Mouse (Mus musculus) hindbrain, postnatal 0 days (tissue): Measurements from ENCODE around the gene Bglap3. TPM values are rescaled to one million over a fixed set of nuclear protein-coding genes. Genes with fewer than 3 reads are reported as not detected.
A peak's percentile ranks its signal among the peaks of the same experiment; 100 is the strongest.

Source experiments
- ATAC-seq: fragments of 200-750 bp; cut with Nextera tagmentation; 2 replicates; pipeline ENCODE4 v1.8.0; 2017; ENCODE audit warnings: mild to moderate bottlenecking, moderate TSS enrichment, moderate library complexity
- DNase-seq: peaks from one replicate; pipeline ENCODE4 v3.0.0-alpha.2; 2015; ENCODE audit warnings: low spot score
- H3K27ac ChIP-seq: fragments of 300-500 bp; sonication (generic); 2 replicates; pipeline ENCODE4 v1.5.1; 2014; ENCODE audit warnings: mild to moderate bottlenecking
- H3K27me3 ChIP-seq: fragments of 300-500 bp; sonication (generic); 2 replicates; pipeline ENCODE4 v1.6.1; 2014; ENCODE audit warnings: low read length, mixed read lengths; ENCODE audit not compliant: insufficient read depth
- H3K36me3 ChIP-seq: fragments of 300-500 bp; sonication (generic); 2 replicates; pipeline ENCODE4 v1.6.1; 2014; ENCODE audit warnings: low read length, mixed read lengths; ENCODE audit not compliant: insufficient read depth
- H3K4me1 ChIP-seq: fragments of 300-500 bp; sonication (generic); 2 replicates; pipeline ENCODE4 v1.6.1; 2014; ENCODE audit warnings: antibody characterized with exemption, low read length, mixed read lengths; ENCODE audit not compliant: insufficient read depth
- H3K4me2 ChIP-seq: fragments of 300-500 bp; sonication (generic); 2 replicates; pipeline ENCODE4 v1.6.1; 2014; ENCODE audit warnings: low read depth, mild to moderate bottlenecking, low read length, moderate library complexity, mixed read lengths
- H3K4me3 ChIP-seq: fragments of 300-500 bp; sonication (generic); 2 replicates; pipeline ENCODE4 v1.5.1; 2014; ENCODE audit warnings: low read length
- H3K9ac ChIP-seq: fragments of 300-500 bp; sonication (generic); replicated peaks from 2 replicates; pipeline ENCODE4 v1.6.1; 2014; ENCODE audit warnings: mild to moderate bottlenecking, low read length, moderate library complexity, mixed read lengths
- H3K9me3 ChIP-seq: fragments of 300-500 bp; sonication (generic); 2 replicates; pipeline ENCODE4 v1.6.1; 2016; ENCODE audit warnings: low read length, mixed read lengths
- CTCF ChIP-seq: IDR thresholded peaks from 2 replicates; pipeline ENCODE4 v1.5.1; 2016; ENCODE audit warnings: antibody characterized with exemption, control low read depth, low read depth
- WGBS: fragments of 180-500 bp; shearing (Covaris S2); extraction: QIAGEN DNeasy Blood & Tissue Kit; methylation state at CpG from one replicate; pipeline ENCODE4 v1.1.7; 2014; 5-methylcytosine and 5-hydroxymethylcytosine counted together
- polyA plus RNA-seq: library from polyadenylated mRNA; unstranded; fragments of >200 nt; fragmentation: Nextera tagmentation; extraction: Ambion mirVana; gene quantifications from 2 replicates; pipeline ENCODE4 v1.2.1, GENCODE M21; 2015
- total RNA-seq: library from RNA; depleted of rRNA; stranded (reverse); fragments of >200 nt; gene quantifications from 2 replicates; pipeline ENCODE4 v1.2.3, GENCODE M21; 2014; rRNA removed

The Bglap3 gene
- total and polyA plus RNA-seq, 2 experiments from 2014 or later, result 0.15 TPM; not detected in 1

GRCm38 (mm10) chr3:88334902-88335435 is 37.6 kb downstream of the Bglap3 start:
- Histone ChIP-seq H3K4me1 (peaks cover 10% of the 10 kb centered on the region; the same call in 1 of the 2 replicates), H3K27ac (no peak overlapping the region; the same call in 1 of the 2 replicates), H3K9me3 (no peaks in the 10 kb centered on the region), H3K36me3 (no peaks in the 10 kb centered on the region), H3K4me3 (peak overlapping the region; percentile 81), H3K4me2 (peak overlapping the region; percentile 77), H3K9ac (peak overlapping the region; percentile 85), H3K27me3 (no peaks in the 10 kb centered on the region)
- no peak for TF ChIP-seq CTCF
- WGBS, result 31% methylated on average over 3 of the region's 3 CpGs
- no peak for ATAC-seq
- no peak for DNase-seq

GRCm38 (mm10) chr3:88334029-88334658 is 38.4 kb downstream of the Bglap3 start:
- peaks cover 10% of the 10 kb centered on the region; the same call in 1 of the 2 replicates for H3K4me1 ChIP-seq
- no peak for DNase-seq
- H3K9ac ChIP-seq, result no peak overlapping the region
- ATAC-seq, result no peak
- H3K4me2 ChIP-seq, result no peak overlapping the region
- WGBS, result 68% methylated on average over 12 of the region's 12 CpGs
- no peak overlapping the region for H3K4me3 ChIP-seq
- H3K27ac ChIP-seq, result no peak overlapping the region
- no peaks in the 10 kb centered on the region for H3K27me3 ChIP-seq
- TF ChIP-seq CTCF, result no peak
- H3K9me3 ChIP-seq, result no peaks in the 10 kb centered on the region
- no peaks in the 10 kb centered on the region for H3K36me3 ChIP-seq

DNA sequence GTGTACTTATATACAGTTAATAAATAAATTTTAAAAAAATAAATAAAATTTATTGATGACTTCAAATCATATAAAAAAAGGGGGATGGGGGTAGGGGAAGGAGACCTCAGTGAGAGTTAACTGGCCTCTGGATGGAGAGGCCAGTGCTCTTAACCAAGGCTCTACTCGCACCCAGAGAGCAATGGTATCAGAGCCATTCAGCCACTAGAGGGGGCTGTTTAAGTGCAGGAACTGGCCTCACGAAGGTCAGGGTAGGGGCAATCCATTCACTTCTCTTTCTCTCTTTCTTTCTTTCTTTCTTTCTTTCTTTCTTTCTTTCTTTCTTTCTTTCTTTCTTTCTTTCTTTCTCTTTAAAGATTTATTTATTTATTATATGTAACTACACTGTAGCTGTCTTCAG is 41.3 kb downstream of the Bglap3 start:
- DNase-seq, result peak; percentile 34
- WGBS, result 19% methylated on average over 2 of the region's 2 CpGs
- Histone ChIP-seq H3K27ac (no peak overlapping the region), H3K4me3 (no peak overlapping the region), H3K27me3 (no peaks in the 10 kb centered on the region), H3K9ac (no peak overlapping the region), H3K4me1 (no peaks in the 10 kb centered on the region), H3K36me3 (peaks cover 8% of the 10 kb centered on the region; the same call in 1 of the 2 replicates), H3K9me3 (no peaks in the 10 kb centered on the region), H3K4me2 (no peak overlapping the region)
- TF ChIP-seq CTCF, result peak; percentile 56
- ATAC-seq, result no peak

DNA sequence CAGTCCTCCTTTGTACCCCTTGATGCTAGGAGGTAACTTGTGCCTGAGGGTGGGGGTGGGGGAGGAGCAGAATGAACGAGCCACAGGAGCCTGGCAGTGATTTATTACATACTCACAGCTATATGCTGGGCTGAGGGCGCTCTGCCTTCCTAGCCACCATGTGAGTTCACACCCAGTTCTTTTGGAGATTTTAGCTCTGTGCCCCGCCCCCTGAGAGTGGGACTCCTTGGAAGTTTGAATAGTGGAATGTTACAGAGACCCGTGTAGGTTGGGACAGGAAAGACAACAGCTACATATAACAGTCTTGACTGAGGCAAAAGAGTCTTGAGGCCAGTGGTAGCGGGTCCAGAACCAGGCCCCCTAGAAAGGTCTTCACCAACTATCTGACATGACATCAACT is 43.6 kb downstream of the Bglap3 start:
- no peak overlapping the region for H3K4me3 ChIP-seq
- H3K4me2 ChIP-seq, result no peak overlapping the region
- H3K4me1 ChIP-seq, result peaks cover 9% of the 10 kb centered on the region
- no peak overlapping the region for H3K9ac ChIP-seq
- TF ChIP-seq CTCF, result no peak
- peaks cover 8% of the 10 kb centered on the region; the same call in 1 of the 2 replicates for H3K36me3 ChIP-seq
- no peak overlapping the region for H3K27ac ChIP-seq
- no peaks in the 10 kb centered on the region for H3K9me3 ChIP-seq
- no peak for ATAC-seq
- no peaks in the 10 kb centered on the region for H3K27me3 ChIP-seq
- 73% methylated on average over 5 of the region's 5 CpGs for WGBS
- no peak for DNase-seq

- Histone ChIP-seq H3K4me3 (peak within 1 kb of the TSS; percentile 81), H3K9ac (peak within 1 kb of the TSS; percentile 65), H3K27ac (no peak within 1 kb of the TSS; the same call in 1 of the 2 replicates), H3K4me2 (peak within 1 kb of the TSS; percentile 85), H3K9me3 (no peaks in the 10 kb centered on the region), H3K4me1 (peaks cover 9% of the 10 kb centered on the region), H3K27me3 (no peaks in the 10 kb centered on the region), H3K36me3 (peaks cover 35% of the 10 kb centered on the region)
- no peak for TF ChIP-seq CTCF
- DNase-seq (peak; percentile 86), ATAC-seq (peak; percentile 85)
- WGBS, result under 1% methylated on average over 10 of the region's 10 CpGs
Observed at GRCm38 (mm10) chr3:88324951-88325405, 47.6 kb downstream of the Bglap3 start, which contains the start of gene Glmp. Glmp (plus strand) TSS chr3:88325023.

Other genes with a start within 250 kb of the Bglap3 start
- gene Mef2d, start 230.4 kb downstream of the Bglap3 start, total RNA-seq, result 44.0 and 50.3 TPM in 2 replicates
- gene Mef2d, start 230.4 kb downstream of the Bglap3 start, polyA plus RNA-seq, result 13.4 and 19.2 TPM in 2 replicates
- gene Rhbg, start 118.0 kb downstream of the Bglap3 start, total RNA-seq, result 0.94 and 1.0 TPM in 2 replicates
- gene Rhbg, start 118.0 kb downstream of the Bglap3 start, polyA plus RNA-seq, result 0.37 and 0.43 TPM in 2 replicates
- gene Gm38392, start 85.5 kb downstream of the Bglap3 start, total RNA-seq, result 2.1 TPM in 1 of 2 replicates, not detected in the other
- 0.21 and 0.24 TPM in 2 replicates for gene Gm38392, start 85.5 kb downstream of the Bglap3 start, polyA plus RNA-seq
- gene Tsacc, start 75.7 kb downstream of the Bglap3 start, total RNA-seq, result not detected in 2 replicates
- gene Tsacc, start 75.7 kb downstream of the Bglap3 start, polyA plus RNA-seq, result 10.5 and 10.6 TPM in 2 replicates
- 231 and 236 TPM in 2 replicates for gene Cct3, start 75.6 kb downstream of the Bglap3 start, total RNA-seq
- gene Cct3, start 75.6 kb downstream of the Bglap3 start, polyA plus RNA-seq, result 388 and 401 TPM in 2 replicates
- gene Glmp, start 47.7 kb downstream of the Bglap3 start, total RNA-seq, result 54.9 and 76.9 TPM in 2 replicates
- gene Glmp, start 47.7 kb downstream of the Bglap3 start, polyA plus RNA-seq, result 135 and 142 TPM in 2 replicates
- gene Tmem79, start 36.6 kb downstream of the Bglap3 start, total RNA-seq, result 0.52 and 0.54 TPM in 2 replicates
- gene Tmem79, start 36.6 kb downstream of the Bglap3 start, polyA plus RNA-seq, result 1.1 and 1.5 TPM in 2 replicates
- 78.8 and 98.1 TPM in 2 replicates for gene Smg5, start 36.5 kb downstream of the Bglap3 start, total RNA-seq
- 42.9 and 43.0 TPM in 2 replicates for gene Smg5, start 36.5 kb downstream of the Bglap3 start, polyA plus RNA-seq
- 8.3 and 10.1 TPM in 2 replicates for gene Paqr6, start 8.2 kb downstream of the Bglap3 start, total RNA-seq
- 8.6 and 10.3 TPM in 2 replicates for gene Paqr6, start 8.2 kb downstream of the Bglap3 start, polyA plus RNA-seq
- not detected in 2 replicates for gene Bglap2, start 6.0 kb upstream of the Bglap3 start, total RNA-seq
- gene Bglap2, start 6.0 kb upstream of the Bglap3 start, polyA plus RNA-seq, result not detected in 2 replicates
- not detected in 2 replicates for gene Bglap, start 11.7 kb upstream of the Bglap3 start, total RNA-seq
- gene Bglap, start 11.7 kb upstream of the Bglap3 start, polyA plus RNA-seq, result not detected in 2 replicates
- gene Pmf1, start 37.6 kb upstream of the Bglap3 start, total RNA-seq, result 39.4 and 60.4 TPM in 2 replicates
- gene Pmf1, start 37.6 kb upstream of the Bglap3 start, polyA plus RNA-seq, result 47.2 and 48.4 TPM in 2 replicates
- gene Slc25a44, start 52.4 kb upstream of the Bglap3 start, total RNA-seq, result 68.3 and 68.6 TPM in 2 replicates
- gene Slc25a44, start 52.4 kb upstream of the Bglap3 start, polyA plus RNA-seq, result 31.9 and 34.1 TPM in 2 replicates
- gene Sema4a, start 88.4 kb upstream of the Bglap3 start, total RNA-seq, result 39.4 and 45.2 TPM in 2 replicates
- 25.4 and 26.5 TPM in 2 replicates for gene Sema4a, start 88.4 kb upstream of the Bglap3 start, polyA plus RNA-seq
- 59.7 and 60.8 TPM in 2 replicates for gene Lmna, start 137.2 kb upstream of the Bglap3 start, total RNA-seq
- gene Lmna, start 137.2 kb upstream of the Bglap3 start, polyA plus RNA-seq, result 59.1 and 61.1 TPM in 2 replicates
- gene Mex3a, start 159.7 kb upstream of the Bglap3 start, total RNA-seq, result 52.3 and 54.5 TPM in 2 replicates
- 13.9 and 15.3 TPM in 2 replicates for gene Mex3a, start 159.7 kb upstream of the Bglap3 start, polyA plus RNA-seq
- not detected in 2 replicates for gene Rab25, start 175.6 kb upstream of the Bglap3 start, total RNA-seq
- 0.44 and 1.3 TPM in 2 replicates for gene Rab25, start 175.6 kb upstream of the Bglap3 start, polyA plus RNA-seq
- gene Lamtor2, start 180.3 kb upstream of the Bglap3 start, total RNA-seq, result 45.1 and 59.2 TPM in 2 replicates
- 189 and 198 TPM in 2 replicates for gene Lamtor2, start 180.3 kb upstream of the Bglap3 start, polyA plus RNA-seq
- gene Ubqln4, start 181.0 kb upstream of the Bglap3 start, total RNA-seq, result 119 and 131 TPM in 2 replicates
- gene Ubqln4, start 181.0 kb upstream of the Bglap3 start, polyA plus RNA-seq, result 29.4 and 29.8 TPM in 2 replicates
- gene Ssr2, start 203.1 kb upstream of the Bglap3 start, total RNA-seq, result 247 and 307 TPM in 2 replicates
- 209 and 210 TPM in 2 replicates for gene Ssr2, start 203.1 kb upstream of the Bglap3 start, polyA plus RNA-seq
- gene Arhgef2, start 233.2 kb upstream of the Bglap3 start, total RNA-seq, result 93.4 and 100 TPM in 2 replicates
- 56.0 and 57.1 TPM in 2 replicates for gene Arhgef2, start 233.2 kb upstream of the Bglap3 start, polyA plus RNA-seq